Mouse (Mus musculus): ENCODE measurements at regions not wholly inside any gene's neighbourhood (a gene's known extent, or its start where the extent isn't known, plus 50 kb on each side); places are given as distances from the start of the nearest gene placed in this dataset.
"Not testable (repeated sequence)": the region's sequence is repeated elsewhere in the genome, so short reads cannot be mapped to it uniquely, and the experiment has no call there.

DNA sequence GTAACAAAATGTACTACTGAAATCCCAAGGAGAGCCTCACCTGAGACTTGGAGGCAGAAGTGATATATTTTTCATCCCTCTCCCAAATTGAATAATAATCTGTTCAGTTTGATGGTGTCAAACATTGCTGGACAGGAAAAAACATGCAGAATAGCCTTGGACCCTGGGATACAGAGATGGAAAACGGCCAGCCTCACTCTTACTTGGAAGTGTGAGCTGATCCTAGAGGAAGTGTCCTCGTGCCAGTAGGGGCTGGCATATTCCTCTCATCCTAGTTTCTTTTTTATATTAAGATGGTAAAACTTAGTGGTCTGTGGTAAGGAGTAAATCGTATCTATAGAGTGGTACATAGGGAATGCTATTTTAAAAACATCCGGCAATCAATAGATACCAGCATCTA lies 107.6 kb upstream of the Mpdz start:
- no peak for DNase-seq (ENCODE audit: low spot score in 2 of 2)

DNA sequence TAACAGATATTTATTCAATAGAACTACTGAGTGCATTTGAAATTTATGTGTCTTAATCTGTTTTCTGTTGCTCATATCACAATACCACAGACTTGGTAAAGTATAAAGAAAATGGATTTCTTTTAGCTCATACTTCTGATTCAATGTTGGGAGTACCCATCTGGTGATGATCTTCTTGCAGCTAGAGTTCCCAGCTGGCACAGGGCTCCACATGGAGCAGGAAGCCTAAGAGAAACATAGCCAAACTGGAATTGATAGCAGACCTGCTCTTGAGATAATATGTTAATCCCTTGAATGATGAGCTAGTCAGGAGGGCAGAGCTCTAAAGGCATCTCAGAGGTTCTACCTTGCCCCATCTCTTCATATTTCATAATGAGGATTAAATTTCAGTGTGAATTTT lies 97.9 kb upstream of the Mpdz start:
- DNase-seq (ENCODE audit: low spot score in 2 of 2), result peak in 1 of 2 experiments; percentile 33

- DNase-seq (ENCODE audit: low spot score in 2 of 2), result peak in 1 of 2 experiments; percentile 76
Observed at GRCm38 (mm10) chr4:81539551-81539950, 96.9 kb upstream of the Mpdz start.

GRCm38 (mm10) chr4:81536795-81537194 lies 94.2 kb upstream of the Mpdz start:
- no peak for DNase-seq (ENCODE audit: low spot score in 2 of 2)

GRCm38 (mm10) chr4:81530546-81530945 lies 87.9 kb upstream of the Mpdz start:
- no peak for DNase-seq (ENCODE audit: low spot score in 2 of 2)

DNA sequence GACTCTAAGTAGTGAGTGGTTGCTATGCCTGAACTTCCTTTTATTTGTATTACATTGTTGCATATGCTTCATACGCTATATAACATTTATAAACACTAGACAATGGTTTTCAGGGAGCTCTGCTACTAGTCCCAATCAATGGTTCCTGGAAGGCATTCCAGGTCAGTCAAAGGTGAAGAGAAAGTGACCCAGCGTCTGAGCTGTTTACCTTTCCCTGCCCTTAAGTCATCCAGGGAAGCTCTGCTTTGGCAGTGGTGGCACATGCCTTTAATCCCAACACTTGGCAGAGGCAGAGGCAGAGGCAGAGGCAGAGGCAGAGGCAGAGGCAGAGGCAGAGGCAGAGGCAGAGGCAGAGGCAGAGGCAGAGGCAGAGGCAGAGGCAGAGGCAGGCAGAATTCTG lies 76.5 kb upstream of the Mpdz start:
- DNase-seq (ENCODE audit: low spot score in 2 of 2), result not testable (repeated sequence)

DNA sequence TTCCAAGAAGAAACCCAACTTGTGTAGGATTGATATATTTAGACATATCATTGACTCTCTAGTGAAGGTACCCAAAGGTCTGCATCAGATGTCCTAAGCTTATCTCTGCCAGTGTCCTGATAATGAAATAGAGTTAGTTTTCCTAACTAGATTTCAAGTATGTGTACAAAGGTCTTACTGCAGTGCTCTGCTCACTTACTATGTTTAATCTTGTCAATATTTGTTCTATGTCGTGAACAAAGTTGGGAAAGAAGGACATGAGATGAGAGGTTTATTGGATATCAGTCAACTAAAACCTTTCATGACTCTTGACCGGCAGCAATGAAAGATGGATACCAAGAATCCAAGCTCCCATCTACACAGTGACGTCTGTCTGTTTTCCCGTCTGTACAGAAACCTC lies 71.9 kb upstream of the Mpdz start:
- no peak for DNase-seq (ENCODE audit: low spot score in 2 of 2)

DNA sequence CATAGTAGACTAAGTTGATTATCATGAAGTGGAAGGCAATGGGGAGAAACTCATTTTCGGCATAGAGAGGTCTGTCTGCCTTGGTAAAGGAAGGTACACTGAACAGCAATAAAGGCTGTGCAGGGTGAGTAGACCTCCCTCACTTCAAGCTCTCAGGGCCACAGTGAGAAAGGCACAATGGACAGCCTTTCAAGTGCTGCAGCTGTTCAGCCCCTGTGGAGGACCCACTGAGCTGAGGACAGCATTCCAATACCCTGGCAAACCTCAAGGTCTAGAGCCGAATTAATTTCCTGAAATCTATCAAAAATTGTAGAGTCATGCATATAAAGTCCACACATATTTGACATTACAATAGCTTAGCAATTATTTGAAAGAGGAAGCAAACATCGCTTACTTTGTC lies 69.8 kb upstream of the Mpdz start:
- no peak for DNase-seq (ENCODE audit: low spot score in 2 of 2)

DNA sequence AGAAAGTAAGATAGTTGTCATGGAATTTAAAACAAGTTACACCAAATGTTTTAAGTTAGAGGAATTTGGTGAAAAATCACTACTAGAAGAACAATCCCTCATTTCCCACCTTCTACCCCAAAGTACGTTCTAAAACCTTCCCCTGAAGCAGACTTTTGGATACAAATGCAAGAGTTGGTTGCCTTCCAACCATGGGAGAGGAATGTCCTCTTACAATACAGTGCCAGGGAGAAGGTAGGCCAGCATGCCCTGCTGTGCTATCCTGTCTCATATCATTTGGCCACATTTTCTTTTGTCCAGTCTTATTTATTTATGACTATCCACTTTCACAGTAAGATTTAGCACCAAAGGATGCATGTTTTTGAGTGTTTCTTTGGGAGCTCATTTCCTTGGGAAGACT lies 66.2 kb upstream of the Mpdz start:
- no peak for DNase-seq (ENCODE audit: low spot score in 2 of 2)

- DNase-seq (ENCODE audit: low spot score in 2 of 2), result no peak
Observed at GRCm38 (mm10) chr4:81506841-81507240, 64.2 kb upstream of the Mpdz start.

GRCm38 (mm10) chr4:81506306-81506705 lies 63.7 kb upstream of the Mpdz start:
- DNase-seq (ENCODE audit: low spot score in 2 of 2), result no peak

GRCm38 (mm10) chr4:81505096-81505495 lies 62.5 kb upstream of the Mpdz start:
- DNase-seq (ENCODE audit: low spot score in 2 of 2), result no peak

DNA sequence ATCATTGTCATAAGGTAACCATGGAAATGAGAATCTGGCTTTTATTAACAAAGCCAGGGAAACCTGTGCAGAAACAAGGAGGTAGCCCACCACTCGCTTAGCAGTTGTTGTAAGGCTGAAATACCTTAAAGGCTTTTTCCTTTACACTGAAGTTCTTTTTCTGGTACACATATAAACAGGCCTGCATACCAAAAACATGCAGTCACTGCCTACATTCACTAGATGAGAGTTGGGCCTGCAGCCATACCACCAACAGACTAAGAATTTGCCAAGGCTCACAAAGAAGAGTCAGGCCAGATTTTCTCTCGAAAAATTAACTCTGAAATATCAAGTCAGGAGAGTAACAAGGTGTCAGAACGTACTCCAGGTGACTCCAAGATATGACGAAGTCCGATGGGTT lies 61.3 kb upstream of the Mpdz start:
- DNase-seq (ENCODE audit: low spot score in 2 of 2), result no peak

DNA sequence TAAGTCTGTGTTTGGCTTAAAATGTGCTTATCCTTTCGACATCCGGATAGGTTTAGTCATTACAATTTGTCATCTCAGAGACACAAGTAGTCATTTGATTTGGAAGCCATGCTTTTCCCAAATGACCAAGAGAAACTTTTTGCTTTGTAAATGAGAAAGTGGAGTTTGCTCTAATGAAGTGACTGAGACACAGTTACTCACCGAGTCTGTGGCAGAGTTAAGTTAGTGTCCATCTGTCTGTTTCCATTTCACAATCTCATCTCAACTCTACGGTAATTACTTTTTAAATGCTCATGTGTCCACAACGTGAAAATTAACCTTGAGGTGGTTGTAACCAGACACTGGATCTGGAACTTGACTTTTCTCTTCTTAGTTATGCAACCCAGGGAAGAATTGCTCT lies 59.2 kb upstream of the Mpdz start:
- no peak for DNase-seq (ENCODE audit: low spot score in 2 of 2)

DNA sequence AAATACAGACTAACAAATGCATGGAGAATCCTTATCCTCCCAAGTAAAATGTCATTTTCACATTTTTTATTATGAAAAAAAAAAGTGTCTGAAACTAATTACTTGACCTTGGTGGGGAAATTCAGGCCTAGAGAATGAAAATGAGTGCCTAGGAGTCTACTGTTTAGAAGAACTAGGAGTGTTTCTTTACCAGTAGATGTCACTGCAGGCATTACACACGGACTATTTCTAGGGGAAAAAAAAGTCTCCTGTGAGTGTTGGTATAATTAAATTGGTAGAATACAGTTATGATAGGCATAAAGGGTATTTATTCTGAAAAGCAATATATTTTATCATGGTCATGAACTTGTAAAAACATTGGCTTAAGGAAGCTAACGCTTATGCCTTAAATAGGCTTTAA lies 55.5 kb upstream of the Mpdz start:
- peak in 1 of 2 experiments; percentile 51 for DNase-seq (ENCODE audit: low spot score in 2 of 2)

DNA sequence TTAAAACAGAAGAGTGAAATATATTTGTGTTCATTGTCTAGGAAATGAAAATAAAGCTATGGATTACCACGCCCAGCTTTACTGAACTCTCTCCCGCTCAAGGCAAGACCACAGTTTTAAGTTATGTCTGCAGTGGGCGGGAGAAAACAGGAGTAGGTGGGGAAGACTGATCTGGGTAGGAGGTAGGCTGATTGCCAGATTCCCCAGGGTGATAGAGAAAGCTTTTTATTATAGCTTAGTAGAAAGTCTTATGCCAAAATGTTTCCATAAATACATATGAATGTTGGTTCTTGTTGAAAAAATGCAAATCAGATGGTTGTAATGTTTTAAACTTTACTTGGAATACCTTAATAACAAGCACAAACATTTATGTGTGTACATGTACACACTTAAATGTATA lies 50.2 kb upstream of the Mpdz start:
- DNase-seq (ENCODE audit: low spot score in 2 of 2), result no peak

Small RNA genes lying in the stretch of these regions (microRNA-seq; reads per million reads assigned to microRNA genes)
- 0 reads per million in 2 experiments for gene Gm22402

Data from layer of hippocampus, postnatal 14 days (tissue).